10 mouse cellular contexts compared by ENCODE assay signal in the genomic region with DNA sequence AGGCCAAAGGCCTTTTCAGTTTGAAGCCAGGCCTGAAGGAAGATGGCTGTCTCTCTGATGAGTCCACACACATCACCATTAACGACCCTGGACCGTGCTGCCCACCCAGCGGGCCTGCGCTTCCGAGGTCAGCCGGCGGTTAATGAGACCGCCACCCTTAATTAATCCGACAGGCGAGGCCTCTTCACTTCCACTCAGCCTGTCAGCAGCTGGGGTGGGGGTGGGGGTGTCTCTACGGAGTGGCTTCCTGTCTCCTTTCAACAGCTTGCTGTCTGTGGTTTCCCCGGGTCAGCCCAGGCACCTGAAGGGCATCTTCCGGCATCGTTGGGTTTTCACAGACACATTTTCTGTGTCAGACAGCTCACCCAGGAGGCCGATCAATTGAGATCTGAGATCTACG.
DNase-seq lines count a peak whose midpoint lies in the region; ATAC-seq lines count a peak whose summit lies in the region.
"Had no signal": no experiment of that assay in that cellular context is flagged by ENCODE, and none has a peak within 500 bp of the region (broad histone marks: within the 10 kb centered on the region; RNA-seq: fewer than 3 reads in every experiment).

No protein-coding gene starts in this region.

- peaks cover 12% of the 10 kb centered on the region for H3K4me1 ChIP-seq in heart, embryonic 10.5 days
- peaks cover 48% of the 10 kb centered on the region for H3K4me1 ChIP-seq in embryonic facial prominence, embryonic 10.5 days
- peaks cover 23% of the 10 kb centered on the region for H3K4me1 ChIP-seq in neural tube, embryonic 11.5 days (ENCODE audit: control insufficient read depth, insufficient read depth, low read length)
- no peaks in the 10 kb centered on the region for H3K4me1 ChIP-seq in heart, embryonic 11.5 days (ENCODE audit: control insufficient read depth, insufficient read depth, low read length)

- H3K36me3 ChIP-seq in heart, embryonic 10.5 days: no peaks in the 10 kb centered on the region
- no peaks in the 10 kb centered on the region for H3K36me3 ChIP-seq in embryonic facial prominence, embryonic 10.5 days (replicated peaks)
- no peaks in the 10 kb centered on the region for H3K36me3 ChIP-seq in neural tube, embryonic 11.5 days (ENCODE audit: control insufficient read depth, insufficient read depth, low read length)
- no peaks in the 10 kb centered on the region for H3K36me3 ChIP-seq in heart, embryonic 11.5 days (ENCODE audit: control insufficient read depth, insufficient read depth, low read length)

- H3K27ac ChIP-seq in heart, embryonic 10.5 days: peak overlapping the region; percentile 23; the same call in 1 of the 2 replicates
- H3K27ac ChIP-seq in embryonic facial prominence, embryonic 10.5 days (replicated peaks): peak overlapping the region; percentile 65
- H3K27ac ChIP-seq in neural tube, embryonic 11.5 days (ENCODE audit: low read depth, low read length): 0 out of 2 replicates have a peak overlapping the region, but pooled peaks have one; percentile 35
- no peak overlapping the region for H3K27ac ChIP-seq in heart, embryonic 11.5 days (ENCODE audit: low read depth, low read length)
- H3K27ac ChIP-seq: heart, adult 2 months; liver, embryonic 14.5 days had no signal

- H3K27me3 ChIP-seq in heart, embryonic 10.5 days (ENCODE audit: insufficient read depth, poor library complexity, severe bottlenecking): peaks cover 29% of the 10 kb centered on the region; the same call in 1 of the 2 replicates
- peaks cover 15% of the 10 kb centered on the region for H3K27me3 ChIP-seq in embryonic facial prominence, embryonic 10.5 days (replicated peaks; ENCODE audit: low read depth, poor library complexity, severe bottlenecking)
- H3K27me3 ChIP-seq in neural tube, embryonic 11.5 days (ENCODE audit: control insufficient read depth, insufficient read depth, low read length): no peaks in the 10 kb centered on the region
- peaks cover 7% of the 10 kb centered on the region for H3K27me3 ChIP-seq in heart, embryonic 11.5 days (ENCODE audit: control insufficient read depth, insufficient read depth, low read length)

- H3K4me3 ChIP-seq in heart, embryonic 10.5 days: no peak overlapping the region
- no peak overlapping the region for H3K4me3 ChIP-seq in embryonic facial prominence, embryonic 10.5 days
- no peak overlapping the region for H3K4me3 ChIP-seq in neural tube, embryonic 11.5 days (ENCODE audit: low read depth, low read length)
- no peak overlapping the region for H3K4me3 ChIP-seq in heart, embryonic 11.5 days (ENCODE audit: low read depth, low read length)
- H3K4me3 ChIP-seq: heart, adult 2 months had no signal

- no peak overlapping the region for H3K9ac ChIP-seq in neural tube, embryonic 11.5 days (ENCODE audit: low read length)
- no peak overlapping the region; the same call in 1 of the 2 replicates for H3K9ac ChIP-seq in heart, embryonic 11.5 days (ENCODE audit: low read depth, low read length)
- H3K9ac ChIP-seq: liver, embryonic 14.5 days had no signal

- H3K9me3 ChIP-seq in heart, embryonic 10.5 days: no peaks in the 10 kb centered on the region
- H3K9me3 ChIP-seq in embryonic facial prominence, embryonic 10.5 days: no peaks in the 10 kb centered on the region
- no peaks in the 10 kb centered on the region for H3K9me3 ChIP-seq in neural tube, embryonic 11.5 days (ENCODE audit: control insufficient read depth, low read length)
- no peaks in the 10 kb centered on the region for H3K9me3 ChIP-seq in heart, embryonic 11.5 days (replicated peaks; ENCODE audit: control insufficient read depth, low read length)

- 43% methylated on average over 16 of the region's 16 CpGs for WGBS in heart, embryonic 10.5 days
- 31% methylated on average over 16 of the region's 16 CpGs for WGBS in embryonic facial prominence, embryonic 10.5 days
- WGBS in neural tube, embryonic 11.5 days: 33% methylated on average over 16 of the region's 16 CpGs
- 25% methylated on average over 16 of the region's 16 CpGs for WGBS in heart, embryonic 11.5 days (ENCODE audit: insufficient replicate concordance)

- no peak for DNase-seq in heart, embryonic 10.5 days (ENCODE audit: low spot score)
- no peak for DNase-seq in heart, postnatal 4 days
- DNase-seq in 416B (ENCODE audit: low read depth): peak; percentile 89
- DNase-seq in embryonic facial prominence, embryonic 10.5 days (ENCODE audit: low spot score): peak; percentile 63
- peak; percentile 64 for DNase-seq in neural tube, embryonic 11.5 days (ENCODE audit: low spot score)
- no peak for DNase-seq in layer of hippocampus, adult 18-20 months (ENCODE audit: low spot score in 2 of 2)
- DNase-seq in urinary bladder, adult 18-20 months (ENCODE audit: low spot score in 2 of 2): no peak

- no peak overlapping the region for H3K4me2 ChIP-seq in neural tube, embryonic 11.5 days (ENCODE audit: low read depth)
- no peak overlapping the region for H3K4me2 ChIP-seq in heart, embryonic 11.5 days

- peak; percentile 48; the same call in 1 of the 2 replicates for ATAC-seq in neural tube, embryonic 11.5 days (ENCODE audit: insufficient read depth, low FRiP score, low TSS enrichment)
- no peak for ATAC-seq in heart, embryonic 11.5 days (replicated peaks; ENCODE audit: insufficient number of reproducible peaks, low FRiP score, low TSS enrichment)

Comparison
In these comparisons a context has a peak if more than half of its experiments do, and no peak if none do; other contexts are left out.
1. DNase-seq: peak in 416B (single experiment), embryonic facial prominence, embryonic 10.5 days (single experiment) and neural tube, embryonic 11.5 days (single experiment); none in heart, embryonic 10.5 days (single experiment), heart, postnatal 4 days (single experiment), layer of hippocampus, adult 18-20 months (0 of 2) and urinary bladder, adult 18-20 months (0 of 2).